Mouse (Mus musculus) forebrain, embryonic 15.5 days (tissue): ENCODE measurements around the gene Tsfm. TPM values are rescaled to one million over a fixed set of nuclear protein-coding genes. Genes with fewer than 3 reads are reported as not detected.
A peak's percentile ranks its signal among the peaks of the same experiment; 100 is the strongest.

ENCODE experiments used
- ATAC-seq: fragments of 200-750 bp; cut with Nextera tagmentation; replicated peaks from 2 replicates; pipeline ENCODE4 v1.8.0; 2017; ENCODE audit warnings: mild to moderate bottlenecking, moderate TSS enrichment, moderate library complexity
- H3K27ac ChIP-seq: fragments of 300-500 bp; sonication (generic); replicated peaks from 2 replicates; pipeline ENCODE4 v1.5.1; 2015; ENCODE audit warnings: mild to moderate bottlenecking, inconsistent platforms
- H3K27me3 ChIP-seq: fragments of 300-500 bp; sonication (generic); 2 replicates; pipeline ENCODE4 v1.6.1; 2015; ENCODE audit warnings: inconsistent platforms
- H3K36me3 ChIP-seq: fragments of 300-500 bp; sonication (generic); 2 replicates; pipeline ENCODE4 v1.6.1; 2015; ENCODE audit warnings: mild to moderate bottlenecking, inconsistent platforms
- H3K4me1 ChIP-seq: fragments of 300-500 bp; sonication (generic); 2 replicates; pipeline ENCODE4 v1.6.1; 2015; ENCODE audit warnings: inconsistent platforms
- H3K4me2 ChIP-seq: fragments of 300-500 bp; sonication (generic); replicated peaks from 2 replicates; pipeline ENCODE4 v1.6.1; 2015; ENCODE audit warnings: mild to moderate bottlenecking, inconsistent platforms
- H3K4me3 ChIP-seq: fragments of 300-500 bp; sonication (generic); 2 replicates; pipeline ENCODE4 v1.5.1; 2015; ENCODE audit warnings: mild to moderate bottlenecking, inconsistent platforms
- H3K9ac ChIP-seq: fragments of 300-500 bp; sonication (generic); replicated peaks from 2 replicates; pipeline ENCODE4 v1.6.1; 2015; ENCODE audit warnings: mild to moderate bottlenecking, inconsistent platforms
- H3K9me3 ChIP-seq: fragments of 300-500 bp; sonication (generic); 2 replicates; pipeline ENCODE4 v1.6.1; 2016; ENCODE audit warnings: inconsistent platforms
- WGBS: fragments of 180-500 bp; shearing (Covaris S2); methylation state at CpG from one replicate; pipeline ENCODE4 v1.1.7; 2015; ENCODE audit warnings: mixed read lengths; 5-methylcytosine and 5-hydroxymethylcytosine counted together
- microRNA counts: library from miRNA; unstranded; fragments of <30 nt; microRNA quantifications from one replicate; lab custom pipeline; 2016
- microRNA-seq: library from miRNA; unstranded; fragments of <30 nt; microRNA quantifications from one replicate; pipeline ENCODE4, GENCODE M21; 2016
- polyA plus RNA-seq: library from polyadenylated mRNA; unstranded; fragments of >200 nt; fragmentation: Nextera tagmentation; extraction: Ambion mirVana; gene quantifications from 2 replicates; pipeline ENCODE4 v1.2.1, GENCODE M21; 2015

Tsfm gene
- polyA plus RNA-seq, 1 experiment from 2014 or later: 67.3 TPM

- no peak overlapping the region for H3K9ac ChIP-seq
- no peak overlapping the region for H3K4me2 ChIP-seq
- H3K27me3 ChIP-seq: no peaks in the 10 kb centered on the region
- peak overlapping the region; percentile 90 for H3K27ac ChIP-seq
- H3K9me3 ChIP-seq: no peaks in the 10 kb centered on the region
- 46% methylated on average over 10 of the region's 10 CpGs for WGBS
- no peak for ATAC-seq
- H3K36me3 ChIP-seq: no peaks in the 10 kb centered on the region
- H3K4me1 ChIP-seq: peaks cover 32% of the 10 kb centered on the region
- H3K4me3 ChIP-seq: no peak overlapping the region
These were observed 68.9 kb downstream of the Tsfm start for GRCm38 (mm10) chr10:126961757-126962156.

MicroRNA genes within 50 kb of the gene (microRNA counts, 519-probe panel; counts per million panel counts)
- 2,488 counts per million, percentile 52 among the panel's probes with 10 or more counts for microRNA mmu-miR-26a (lab: Ali Mortazavi, UCI)
- microRNA mmu-miR-546 (lab: Ali Mortazavi, UCI): not detected

Small RNAs within 50 kb of the gene (microRNA-seq; reads per million reads assigned to microRNA genes)
- gene Mir26a-2: 28.6 reads per million, percentile 37 among the genes with 10 or more reads in this experiment
- 1.5 reads per million for gene Mir546

Other genes with a start within 250 kb of the Tsfm start
- gene Atp23, start 129.5 kb downstream of the Tsfm start, polyA plus RNA-seq: 9.2 and 11.9 TPM in 2 replicates
- gene Ctdsp2, start 52.1 kb downstream of the Tsfm start, polyA plus RNA-seq: 26.0 and 26.9 TPM in 2 replicates
- 0.26 and 0.45 TPM in 2 replicates for gene Avil, start 30.1 kb downstream of the Tsfm start, polyA plus RNA-seq
- gene Mettl1, start 10.6 kb upstream of the Tsfm start, polyA plus RNA-seq: 20.6 and 22.7 TPM in 2 replicates
- 0.14 and 0.28 TPM in 2 replicates for gene Eef1akmt3, start 10.7 kb upstream of the Tsfm start, polyA plus RNA-seq
- 0.11 and 0.15 TPM in 2 replicates for gene Cyp27b1, start 17.4 kb upstream of the Tsfm start, polyA plus RNA-seq
- gene March9, start 29.3 kb upstream of the Tsfm start, polyA plus RNA-seq: 5.6 and 7.0 TPM in 2 replicates
- 1,729 and 1,809 TPM in 2 replicates for gene Cdk4, start 32.7 kb upstream of the Tsfm start, polyA plus RNA-seq
- gene Tspan31, start 39.4 kb upstream of the Tsfm start, polyA plus RNA-seq: 118 and 122 TPM in 2 replicates
- 2.9 and 3.0 TPM in 2 replicates for gene Agap2, start 44.4 kb upstream of the Tsfm start, polyA plus RNA-seq
- 110 and 117 TPM in 2 replicates for gene Os9, start 90.3 kb upstream of the Tsfm start, polyA plus RNA-seq
- gene B4galnt1, start 134.4 kb upstream of the Tsfm start, polyA plus RNA-seq: 35.1 and 36.7 TPM in 2 replicates
- gene Slc26a10, start 149.8 kb upstream of the Tsfm start, polyA plus RNA-seq: 1.4 and 2.1 TPM in 2 replicates
- gene Arhgef25, start 159.2 kb upstream of the Tsfm start, polyA plus RNA-seq: 31.4 and 32.3 TPM in 2 replicates
- gene Dtx3, start 164.9 kb upstream of the Tsfm start, polyA plus RNA-seq: 211 and 222 TPM in 2 replicates
- 24.9 and 26.1 TPM in 2 replicates for gene Pip4k2c, start 180.7 kb upstream of the Tsfm start, polyA plus RNA-seq
- gene Kif5a, start 232.5 kb upstream of the Tsfm start, polyA plus RNA-seq: 76.4 and 80.6 TPM in 2 replicates
- gene Dctn2, start 235.5 kb upstream of the Tsfm start, polyA plus RNA-seq: 320 and 321 TPM in 2 replicates